Mouse (Mus musculus) cortical plate, adult 2 months (tissue): ENCODE data around the gene Aldoc.
"Not testable (repeated sequence)": the region's sequence is repeated elsewhere in the genome, so short reads cannot be mapped to it uniquely, and the experiment has no call there.

Experiments
- CTCF ChIP-seq: fragments of 200-500 bp; IDR thresholded peaks from 2 replicates; pipeline ENCODE4 v1.5.1; 2011; ENCODE audit warnings: mild to moderate bottlenecking, control low read depth, low read length; ENCODE audit not compliant: insufficient read depth; ENCODE audit errors: extremely low read depth
- POLR2A ChIP-seq: fragments of 200-500 bp; IDR thresholded peaks from 2 replicates; pipeline ENCODE4 v1.6.1; 2011; ENCODE audit warnings: mild to moderate bottlenecking, low read length, control low read depth; ENCODE audit not compliant: insufficient read depth; ENCODE audit errors: extremely low read depth

GRCm38 (mm10) chr11:78276169-78276568 lies 46.6 kb upstream of the Aldoc start:
- TF ChIP-seq POLR2A, CTCF: not testable (repeated sequence)
